Mouse (Mus musculus) kidney, embryonic 14.5 days (tissue): ENCODE measurements around the gene Abtb1. TPM values are rescaled to one million over a fixed set of nuclear protein-coding genes. Genes with fewer than 3 reads are reported as not detected.

Source experiments
- ATAC-seq: fragments of 200-750 bp; cut with Nextera tagmentation; 2 replicates; pipeline ENCODE4 v1.8.0; 2017; ENCODE audit warnings: moderate number of reproducible peaks, mild to moderate bottlenecking, moderate TSS enrichment, moderate library complexity; ENCODE audit not compliant: low FRiP score, low TSS enrichment
- H3K27ac ChIP-seq: fragments of 300-500 bp; sonication (generic); 2 replicates; pipeline ENCODE4 v1.5.1; 2014; ENCODE audit warnings: low read depth, mild to moderate bottlenecking, low read length, moderate library complexity, mixed read lengths
- H3K27me3 ChIP-seq: fragments of 300-500 bp; sonication (generic); 2 replicates; pipeline ENCODE4 v1.6.1; 2014; ENCODE audit warnings: mild to moderate bottlenecking, low read length; ENCODE audit not compliant: control insufficient read depth, insufficient read depth
- H3K36me3 ChIP-seq: fragments of 300-500 bp; sonication (generic); 2 replicates; pipeline ENCODE4 v1.6.1; 2014; ENCODE audit warnings: low read length, mixed read lengths; ENCODE audit not compliant: control insufficient read depth, insufficient read depth
- H3K4me1 ChIP-seq: fragments of 300-500 bp; sonication (generic); 2 replicates; pipeline ENCODE4 v1.6.1; 2014; ENCODE audit warnings: low read length, mixed read lengths; ENCODE audit not compliant: control insufficient read depth, insufficient read depth
- H3K4me2 ChIP-seq: fragments of 300-500 bp; sonication (generic); replicated peaks from 2 replicates; pipeline ENCODE4 v1.6.1; 2014; ENCODE audit warnings: low read depth, mild to moderate bottlenecking, low read length
- H3K4me3 ChIP-seq: fragments of 300-500 bp; sonication (generic); 2 replicates; pipeline ENCODE4 v1.5.1; 2014; ENCODE audit warnings: mild to moderate bottlenecking, low read length
- H3K9ac ChIP-seq: fragments of 300-500 bp; sonication (generic); 2 replicates; pipeline ENCODE4 v1.6.1; 2014; ENCODE audit warnings: low read depth, mild to moderate bottlenecking, low read length, moderate library complexity
- H3K9me3 ChIP-seq: fragments of 300-500 bp; sonication (generic); 2 replicates; pipeline ENCODE4 v1.6.1; 2016; ENCODE audit warnings: low read length; ENCODE audit not compliant: control insufficient read depth
- WGBS: fragments of 180-500 bp; shearing (Covaris S2); extraction: QIAGEN DNeasy Blood & Tissue Kit; methylation state at CpG from one replicate; pipeline ENCODE4 v1.1.7; 2014; 5-methylcytosine and 5-hydroxymethylcytosine counted together
- polyA plus RNA-seq: library from polyadenylated mRNA; unstranded; fragments of >200 nt; fragmentation: Nextera tagmentation; extraction: Ambion mirVana; gene quantifications from 2 replicates; pipeline ENCODE4 v1.2.1, GENCODE M21; 2014

Abtb1 gene
- polyA plus RNA-seq, 1 experiment from 2014 or later: 27.1 TPM

DNA sequence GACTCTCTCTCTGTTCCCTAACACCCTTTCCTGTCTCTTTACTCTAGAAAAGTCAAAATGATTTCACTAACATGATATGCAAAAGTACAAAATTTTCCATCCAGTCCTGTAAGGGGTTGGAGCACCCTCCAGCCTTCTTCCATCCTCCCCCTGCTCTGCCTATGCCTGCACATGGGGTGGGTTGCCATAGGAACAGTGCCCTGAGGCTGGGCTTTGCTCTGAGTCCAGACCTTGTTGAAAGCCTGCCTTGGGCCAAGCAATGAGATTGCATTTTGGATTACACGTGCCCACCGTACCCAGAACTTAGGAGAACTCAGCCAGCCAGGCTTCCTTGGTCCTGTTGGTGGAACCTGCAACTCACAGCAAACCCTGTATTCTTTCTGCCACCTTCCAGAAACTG is 48.5 kb downstream of the Abtb1 start:
- Histone ChIP-seq H3K36me3 (no peaks in the 10 kb centered on the region), H3K27me3 (no peaks in the 10 kb centered on the region), H3K4me1 (peaks cover 24% of the 10 kb centered on the region; the same call in 1 of the 2 replicates), H3K9ac (no peak overlapping the region), H3K4me2 (no peak overlapping the region), H3K9me3 (no peaks in the 10 kb centered on the region), H3K4me3 (no peak overlapping the region), H3K27ac (no peak overlapping the region)
- 54% methylated on average over 2 of the region's 2 CpGs for WGBS
- no peak for ATAC-seq

DNA sequence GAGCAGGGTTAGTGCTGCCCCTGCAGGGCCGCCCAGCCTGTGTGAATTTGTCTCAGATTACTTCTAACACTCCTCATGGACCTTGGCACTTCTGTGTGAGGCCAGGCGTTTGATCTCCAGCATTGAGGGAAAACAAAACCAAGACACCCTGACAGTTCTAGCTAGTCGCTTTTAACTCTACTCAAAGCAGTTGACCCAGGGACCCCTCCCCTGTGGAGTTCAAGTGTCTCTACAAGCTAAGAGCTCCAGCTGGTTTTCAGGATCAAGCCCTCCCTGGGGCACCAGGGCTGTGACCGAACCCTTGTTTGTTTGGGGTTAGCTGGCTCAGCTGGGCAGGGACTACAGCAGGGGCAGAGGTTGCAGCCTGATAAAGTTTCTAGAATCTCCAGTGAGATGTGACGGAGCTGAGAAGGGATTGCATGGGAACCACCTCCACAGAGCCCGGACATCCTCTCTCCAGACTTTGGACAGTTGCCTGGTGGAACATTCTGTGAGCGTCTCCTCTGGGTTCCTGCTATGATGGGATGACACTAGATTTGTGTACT is 49.6 kb downstream of the Abtb1 start:
- Histone ChIP-seq H3K4me2 (no peak overlapping the region), H3K36me3 (no peaks in the 10 kb centered on the region), H3K27me3 (no peaks in the 10 kb centered on the region), H3K4me3 (no peak overlapping the region), H3K4me1 (peaks cover 31% of the 10 kb centered on the region; the same call in 1 of the 2 replicates), H3K27ac (peak overlapping the region; percentile 8; the same call in 1 of the 2 replicates), H3K9me3 (no peaks in the 10 kb centered on the region), H3K9ac (no peak overlapping the region)
- 23% methylated on average over 7 of the region's 7 CpGs for whole genome bisulfite sequencing
- peak; percentile 76 for ATAC-seq

DNA sequence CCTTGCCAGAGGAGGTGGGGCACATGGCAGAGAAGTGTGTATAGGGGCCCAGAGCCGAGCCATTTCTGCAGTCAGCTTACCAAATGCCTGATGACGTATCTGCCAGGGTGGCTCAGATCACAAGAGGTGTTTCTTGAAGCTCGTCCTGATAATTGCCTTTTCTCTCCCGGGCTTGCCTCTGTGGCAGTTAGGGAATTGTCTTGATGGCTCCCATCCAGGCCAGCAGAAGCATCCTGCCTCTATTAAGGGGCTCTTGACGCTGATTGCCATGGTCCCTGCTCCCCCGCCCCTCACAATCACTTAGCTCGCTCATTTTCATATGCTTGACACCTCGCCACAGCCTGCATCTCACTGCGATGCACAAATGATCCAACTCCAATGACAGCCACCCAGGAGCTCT is 50.5 kb downstream of the Abtb1 start:
- Histone ChIP-seq H3K27me3 (no peaks in the 10 kb centered on the region), H3K4me3 (no peak overlapping the region), H3K4me1 (peaks cover 38% of the 10 kb centered on the region), H3K9ac (no peak overlapping the region), H3K27ac (no peak overlapping the region), H3K9me3 (no peaks in the 10 kb centered on the region), H3K4me2 (no peak overlapping the region), H3K36me3 (no peaks in the 10 kb centered on the region)
- whole genome bisulfite sequencing: 26% methylated on average over 9 of the region's 9 CpGs
- ATAC-seq: no peak

DNA sequence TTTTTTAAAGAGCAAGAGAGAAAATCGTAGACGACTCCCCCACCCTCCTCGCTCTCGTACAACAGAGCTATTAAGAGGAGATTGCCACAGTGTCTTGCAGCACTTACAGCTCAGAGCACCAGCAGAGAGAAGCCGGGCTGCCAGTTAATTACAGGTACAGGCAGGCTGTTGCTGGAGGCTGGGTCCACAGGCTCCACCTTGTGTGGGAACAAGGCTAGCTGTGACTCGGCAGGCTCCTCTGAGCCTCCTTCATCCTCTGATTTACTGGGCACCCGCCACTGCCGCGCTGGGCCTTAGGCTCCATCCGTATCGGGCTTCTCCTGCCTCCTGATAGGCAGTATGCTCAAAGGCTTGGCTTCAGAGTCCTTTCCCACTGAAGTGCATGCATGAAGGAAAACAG is 53.6 kb downstream of the Abtb1 start:
- Histone ChIP-seq H3K36me3 (no peaks in the 10 kb centered on the region), H3K27ac (no peak overlapping the region), H3K4me3 (no peak overlapping the region), H3K9ac (no peak overlapping the region), H3K4me2 (no peak overlapping the region), H3K9me3 (no peaks in the 10 kb centered on the region), H3K4me1 (peaks cover 53% of the 10 kb centered on the region), H3K27me3 (no peaks in the 10 kb centered on the region)
- no peak for ATAC-seq
- 32% methylated on average over 11 of the region's 11 CpGs for WGBS

DNA sequence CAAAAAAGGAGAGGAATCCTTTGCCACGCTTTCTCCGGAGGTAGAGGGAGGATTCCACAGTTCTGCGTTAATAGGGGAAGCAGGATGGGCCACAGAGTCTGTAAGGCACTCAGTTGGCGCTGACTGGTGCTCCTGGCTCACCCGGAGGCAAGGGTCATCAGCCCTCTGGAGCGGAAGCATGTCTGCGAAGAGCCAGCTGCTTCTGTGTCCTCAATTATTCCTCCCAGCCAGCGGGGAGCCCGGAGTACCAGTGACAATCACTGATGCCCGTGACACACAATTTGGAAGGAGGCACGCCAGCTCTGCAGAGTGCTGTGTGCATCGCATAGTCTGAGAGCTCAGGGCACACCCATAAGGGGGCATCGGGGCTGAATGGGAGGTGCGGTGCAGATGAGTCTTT is 54.3 kb downstream of the Abtb1 start:
- Histone ChIP-seq H3K9me3 (no peaks in the 10 kb centered on the region), H3K4me3 (no peak overlapping the region), H3K36me3 (no peaks in the 10 kb centered on the region), H3K27ac (no peak overlapping the region), H3K4me2 (no peak overlapping the region), H3K27me3 (no peaks in the 10 kb centered on the region), H3K4me1 (peaks cover 46% of the 10 kb centered on the region), H3K9ac (no peak overlapping the region)
- WGBS: 33% methylated on average over 14 of the region's 14 CpGs
- no peak for ATAC-seq

DNA sequence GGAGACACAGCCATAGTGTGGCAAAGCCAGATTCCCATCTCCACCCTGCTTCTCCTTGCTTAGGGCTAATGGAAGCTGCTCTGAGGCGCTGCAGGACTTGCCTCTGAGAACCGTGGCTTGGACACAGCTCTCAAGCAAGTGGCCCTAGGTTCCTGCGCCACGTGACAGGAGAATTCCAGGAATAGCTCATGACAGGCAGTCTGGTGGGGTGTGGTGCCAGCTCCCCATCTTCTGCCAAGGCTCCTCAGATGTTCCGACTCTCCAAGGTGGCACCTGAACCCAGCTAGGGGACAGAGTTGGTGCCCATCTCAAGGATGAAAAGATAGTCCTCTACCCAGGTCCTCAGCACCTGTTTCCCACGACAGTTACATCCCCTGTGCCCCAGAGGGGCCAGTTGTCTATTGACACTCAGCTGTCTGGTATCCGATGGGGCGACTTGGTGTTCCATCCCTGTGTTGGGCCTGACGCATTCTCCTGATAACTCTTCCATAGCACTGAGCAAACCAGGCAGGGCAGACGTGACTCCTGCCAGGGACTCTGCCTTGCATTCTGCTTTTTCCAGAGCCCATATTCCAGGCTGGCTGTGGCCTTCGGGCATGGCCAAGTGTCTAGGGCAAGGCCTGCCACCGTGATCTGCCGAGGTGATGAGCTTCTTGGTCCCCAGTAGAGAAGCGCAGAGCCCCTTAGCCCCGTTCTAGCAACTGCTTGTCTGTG is 54.9 kb downstream of the Abtb1 start:
- Histone ChIP-seq H3K27ac (no peak overlapping the region), H3K4me2 (no peak overlapping the region), H3K27me3 (no peaks in the 10 kb centered on the region), H3K4me3 (no peak overlapping the region), H3K36me3 (no peaks in the 10 kb centered on the region), H3K4me1 (peaks cover 42% of the 10 kb centered on the region), H3K9ac (no peak overlapping the region), H3K9me3 (no peaks in the 10 kb centered on the region)
- WGBS: 75% methylated on average over 15 of the region's 15 CpGs
- ATAC-seq: no peak

Other genes starting within 250 kb of the Abtb1 start
- gene Kbtbd12, start 204.0 kb downstream of the Abtb1 start, polyA plus RNA-seq: 0.24 TPM in 1 of 2 replicates, not detected in the other
- gene Mgll, start 117.6 kb downstream of the Abtb1 start, polyA plus RNA-seq: 22.8 and 29.9 TPM in 2 replicates
- 43.6 and 52.8 TPM in 2 replicates for gene Podxl2, start 33.1 kb upstream of the Abtb1 start, polyA plus RNA-seq
- 115 and 166 TPM in 2 replicates for gene Mcm2, start 56.8 kb upstream of the Abtb1 start, polyA plus RNA-seq
- gene Tpra1, start 60.3 kb upstream of the Abtb1 start, polyA plus RNA-seq: 54.5 and 57.2 TPM in 2 replicates